Mouse (Mus musculus) layer of hippocampus, adult 8-10 months (tissue): ENCODE measurements around the gene Btg1-ps1. TPM values are rescaled to one million over a fixed set of nuclear protein-coding genes. Genes with fewer than 3 reads are reported as not detected.
"Not testable (repeated sequence)": the region's sequence is repeated elsewhere in the genome, so short reads cannot be mapped to it uniquely, and the experiment has no call there.

Experiments
- DNase-seq, 2 experiments: peaks; one replicate each; pipeline ENCODE4 v3.0.0; 2022; ENCODE audit warnings: low spot score in 2 of 2
- total RNA-seq, 4 experiments: library from RNA; stranded (reverse); gene quantifications; 2 replicates each; pipeline ENCODE4 v1.2.4; 2022

The Btg1-ps1 gene
- not detected for total RNA-seq

GRCm38 (mm10) chrX:38018597-38018996 is at the start of gene Btg1-ps1:
TSS of gene Btg1-ps1 (minus strand) at chrX:38018815.
- DNase-seq: not testable (repeated sequence)

DNA sequence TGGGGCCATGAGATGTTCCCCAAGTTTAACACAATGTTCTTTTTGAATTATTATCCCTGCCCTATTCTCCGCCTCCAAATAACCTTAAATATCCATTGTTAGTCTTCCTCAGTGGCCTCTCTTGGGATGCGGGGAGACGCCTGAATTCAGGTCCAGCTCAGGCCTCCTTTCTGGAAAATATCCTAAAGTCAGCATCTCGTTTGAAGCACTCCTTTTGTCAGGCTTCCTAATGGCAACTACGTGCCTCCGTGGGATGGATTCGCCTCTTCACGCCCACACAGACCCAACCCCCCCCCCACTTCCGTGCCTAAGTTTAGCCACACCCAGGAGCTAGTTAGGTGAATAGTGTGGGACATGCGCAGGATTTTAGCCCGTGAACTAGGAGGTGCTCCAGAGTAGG is 47.6 kb upstream of the Btg1-ps1 start, which contains the start of gene Rhox10:
Gene Rhox10 (plus strand): TSS at position 301 of the 400 bp plus-strand sequence.
- no peak for DNase-seq

DNA sequence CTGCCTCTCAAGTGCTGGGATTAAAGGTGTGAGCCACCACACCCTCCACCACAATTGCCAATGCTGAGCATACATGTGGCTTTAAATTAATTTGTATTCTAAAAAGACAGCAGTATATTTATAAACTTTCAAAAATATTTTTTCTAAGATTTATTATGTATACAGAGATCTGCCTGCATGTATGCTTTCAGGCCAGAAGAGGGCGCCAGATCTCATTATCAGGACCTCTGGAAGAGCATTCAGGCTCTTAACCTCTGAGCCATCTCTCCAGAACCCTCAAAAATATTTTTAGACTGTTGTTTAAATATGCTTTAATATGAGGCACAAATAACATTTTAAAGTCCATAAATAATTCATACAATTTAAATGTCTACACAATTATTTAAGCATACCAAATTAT is 42.9 kb upstream of the Btg1-ps1 start:
- DNase-seq: no peak

GRCm38 (mm10) chrX:38043014-38043413 is 24.4 kb upstream of the Btg1-ps1 start, which contains the start of gene Btg1-ps2:
TSS of gene Btg1-ps2 (minus strand) at chrX:38043114.
- DNase-seq: not testable (repeated sequence)

DNA sequence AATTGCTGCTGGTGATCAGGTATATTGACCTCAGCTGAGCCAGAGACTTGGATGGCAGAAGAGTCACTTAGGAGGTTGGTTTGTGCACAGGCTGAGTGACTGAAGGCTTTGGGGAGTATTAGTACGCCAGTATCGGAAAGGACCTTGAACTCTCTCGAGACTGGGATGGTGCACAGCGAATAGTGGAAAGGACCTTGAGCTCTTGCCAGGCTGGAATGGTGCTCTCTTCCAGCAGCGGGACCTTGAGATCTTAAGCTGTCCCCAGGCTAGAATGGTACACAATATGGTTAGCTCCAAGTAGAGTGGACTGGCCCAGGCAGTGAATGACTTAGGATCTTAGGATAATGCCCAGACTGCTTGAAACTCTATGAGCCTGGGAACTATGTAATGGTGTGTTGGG is 21.1 kb upstream of the Btg1-ps1 start:
- no peak for DNase-seq

DNA sequence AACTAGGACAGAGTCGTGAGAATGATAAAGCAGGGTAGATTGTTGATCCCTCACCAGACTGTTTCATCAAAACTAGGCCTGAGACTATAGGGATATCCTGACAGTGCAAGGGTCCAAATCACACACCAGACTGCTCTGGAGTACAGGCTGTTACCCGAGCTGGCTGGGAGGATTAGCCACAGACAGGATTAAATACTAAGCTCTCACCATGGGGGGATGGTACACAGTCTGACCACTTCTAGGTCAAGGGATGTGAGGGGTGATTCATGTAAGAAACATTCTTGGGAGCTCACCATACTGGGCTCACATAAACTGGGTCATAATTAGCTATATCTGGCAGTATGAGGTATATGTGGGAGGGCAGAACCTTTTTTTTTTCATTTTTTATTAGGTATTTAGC is 15.2 kb upstream of the Btg1-ps1 start:
- DNase-seq: no peak

GRCm38 (mm10) chrX:38008756-38009155 is 9.9 kb downstream of the Btg1-ps1 start:
- DNase-seq: no peak

Other genes with a start within 250 kb of the Btg1-ps1 start
- not detected for gene Rhox5, start 214.0 kb downstream of the Btg1-ps1 start, total RNA-seq
- gene Rhox6, start 191.9 kb downstream of the Btg1-ps1 start, total RNA-seq: not detected
- gene Rhox7a, start 187.1 kb downstream of the Btg1-ps1 start, total RNA-seq: not detected
- gene Rhox8, start 139.9 kb downstream of the Btg1-ps1 start, total RNA-seq: not detected
- gene Rhox7b, start 121.6 kb downstream of the Btg1-ps1 start, total RNA-seq: not detected
- not detected for gene Rhox9, start 117.0 kb downstream of the Btg1-ps1 start, total RNA-seq
- not detected for gene Btg1-ps2, start 24.3 kb upstream of the Btg1-ps1 start, total RNA-seq
- not detected for gene Rhox10, start 47.7 kb upstream of the Btg1-ps1 start, total RNA-seq
- gene Rhox11, start 66.3 kb upstream of the Btg1-ps1 start, total RNA-seq: not detected
- not detected for gene Rhox12, start 92.1 kb upstream of the Btg1-ps1 start, total RNA-seq
- gene Rhox13, start 102.4 kb upstream of the Btg1-ps1 start, total RNA-seq: not detected
- 10 to 100 TPM; 21.5 to 27.4 (median 24.7) TPM for gene Zbtb33, start 171.0 kb upstream of the Btg1-ps1 start, total RNA-seq
- gene Tmem255a, start 233.6 kb upstream of the Btg1-ps1 start, total RNA-seq: 10 to 100 TPM; 35.5 to 54.0 (median 41.9) TPM